Mouse (Mus musculus) gastrocnemius, postnatal 36 days (tissue): ENCODE measurements at regions not wholly inside any gene's neighbourhood (a gene's known extent, or its start where the extent isn't known, plus 50 kb on each side); places are given as distances from the start of the nearest gene placed in this dataset.

ENCODE experiments used
- DNase-seq, 2 experiments: peaks; one replicate each; pipeline ENCODE4 v3.0.0; 2022
- intact Hi-C: fragments of 180-260 bp; cut with DNase I; formaldehyde crosslinking; loops from one replicate; pipeline ENCODE4 v1.15.1; 2025

DNA sequence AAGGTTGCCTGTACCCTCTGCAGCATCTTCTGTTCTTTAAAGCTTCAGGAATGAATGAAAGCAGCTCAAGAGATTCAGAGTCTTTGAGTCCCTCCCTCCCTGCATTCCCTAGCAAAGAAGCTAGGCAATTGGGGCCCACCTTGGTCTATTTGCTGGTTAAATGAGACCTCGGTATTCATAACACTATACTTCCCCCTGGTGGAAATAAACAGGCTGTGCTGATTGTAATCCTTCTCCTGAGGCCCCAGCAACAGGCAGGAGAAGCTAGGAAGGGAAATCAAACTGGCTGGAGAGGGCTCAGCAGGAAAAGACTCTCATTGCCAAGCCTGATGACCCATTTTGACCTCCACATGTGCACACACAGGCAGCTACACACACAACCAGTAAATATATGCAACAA, 137.1 kb downstream of the Sh3bp4 start:
- DNase-seq: no peak
- intact Hi-C loops: no loop called here

DNA sequence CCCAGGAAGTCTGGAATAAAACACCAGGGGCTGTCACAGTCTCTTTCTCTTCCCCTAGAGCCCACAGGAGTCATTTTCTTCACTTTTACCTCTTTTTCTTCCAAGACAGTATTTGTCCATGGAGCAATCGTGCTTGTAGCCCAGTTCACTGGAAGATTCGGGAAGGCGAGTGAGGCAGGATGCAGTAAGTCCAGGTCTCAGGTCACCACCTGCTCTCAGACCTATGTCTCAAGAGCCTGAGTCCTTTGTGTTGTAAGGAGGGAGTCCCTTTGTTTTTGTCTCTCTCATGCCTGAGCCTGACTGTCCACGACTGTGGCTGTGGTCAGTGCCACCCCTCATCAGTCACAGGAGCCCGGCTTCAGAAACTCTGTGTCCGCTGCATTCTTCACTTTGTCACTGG, 140.9 kb downstream of the Sh3bp4 start:
- DNase-seq: no peak
- intact Hi-C loops: no loop called here

DNA sequence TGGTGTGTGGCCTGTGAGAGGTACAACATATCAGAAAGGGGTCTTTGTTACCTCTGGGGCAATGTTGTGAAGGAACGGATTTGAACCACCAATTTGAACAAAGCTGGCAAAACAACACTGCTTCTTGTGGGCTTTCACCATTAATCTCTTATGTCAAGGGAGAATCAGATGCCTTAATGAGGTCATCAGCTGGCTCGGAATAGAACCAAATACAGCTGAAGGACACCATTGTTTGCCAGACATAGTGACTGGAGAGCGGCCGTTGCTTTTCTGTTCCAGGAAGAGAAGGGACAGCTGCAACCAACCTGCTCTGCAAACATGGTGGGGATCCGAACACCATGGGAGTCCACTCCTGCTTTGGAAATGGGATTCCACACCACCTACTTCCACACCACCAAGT, 158.2 kb downstream of the Sh3bp4 start:
- DNase-seq: no peak
- intact Hi-C loops: no loop called here

DNA sequence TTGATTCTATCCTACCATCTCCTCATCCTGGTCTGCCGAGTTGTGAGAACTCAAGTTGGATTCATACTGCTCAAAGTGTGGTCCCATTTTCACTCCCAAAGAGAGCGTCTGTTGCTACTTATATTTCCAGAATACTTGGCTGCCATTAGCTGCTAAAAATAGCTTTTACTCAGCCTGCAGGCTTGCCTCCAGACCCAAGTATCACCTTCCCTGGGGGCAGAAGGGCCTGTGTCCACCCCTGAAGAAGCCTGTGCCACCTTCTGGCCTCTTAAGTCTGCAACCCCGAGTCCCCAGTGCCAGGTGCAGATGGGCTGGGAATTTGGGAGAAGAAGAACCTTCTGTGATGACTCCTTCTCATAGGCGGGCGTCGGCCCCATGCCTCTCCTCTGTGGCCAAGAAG, 161.5 kb downstream of the Sh3bp4 start:
- intact Hi-C loops: no loop called here
- peak in 1 of 2 experiments; percentile 27 for DNase-seq

DNA sequence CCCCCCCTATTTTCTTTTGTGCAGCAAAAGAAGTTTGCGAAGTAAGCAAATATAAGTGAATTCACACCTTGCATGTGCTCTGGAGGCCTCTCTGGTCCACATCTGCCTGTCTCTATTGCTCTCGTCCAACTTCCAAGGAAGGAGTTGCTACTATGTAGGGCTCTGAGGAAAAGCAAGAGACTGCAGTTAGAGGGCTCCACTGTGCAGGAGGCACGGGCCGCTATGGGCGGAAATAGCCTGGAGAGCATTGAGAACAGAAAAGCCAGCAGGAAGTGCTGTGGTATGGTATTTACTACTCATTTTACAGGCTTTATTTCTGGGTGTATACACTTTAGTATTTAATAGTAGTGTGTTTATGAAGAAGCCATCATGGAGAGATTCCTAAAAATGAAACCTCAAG, 162.2 kb downstream of the Sh3bp4 start:
- intact Hi-C loops: no loop called here
- no peak for DNase-seq

DNA sequence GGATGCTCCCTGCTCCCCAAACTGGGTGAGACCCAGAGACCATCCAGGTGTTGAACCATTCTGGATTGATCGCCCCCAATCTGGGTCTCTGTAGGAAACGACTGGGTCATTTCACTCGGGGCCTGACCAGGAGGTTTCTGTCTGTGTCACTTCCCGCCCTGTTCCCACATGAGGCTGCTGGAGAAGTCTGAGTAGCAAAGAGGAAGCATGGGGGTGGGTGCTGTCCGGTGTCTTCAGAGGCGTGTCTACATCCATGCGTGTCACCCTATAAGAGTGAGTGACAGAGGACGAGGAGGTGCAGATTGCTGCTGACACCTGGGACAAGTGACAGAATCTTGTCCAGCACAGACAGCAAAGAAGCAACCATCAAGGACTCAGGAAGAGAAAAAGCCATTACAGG, 164.7 kb downstream of the Sh3bp4 start:
- no peak for DNase-seq
- intact Hi-C loops: loop anchor here (2.0 to 5.0 kb wide), 3 partner anchors 290 to 392 kb away; no protein-coding TSS in a partner anchor

DNA sequence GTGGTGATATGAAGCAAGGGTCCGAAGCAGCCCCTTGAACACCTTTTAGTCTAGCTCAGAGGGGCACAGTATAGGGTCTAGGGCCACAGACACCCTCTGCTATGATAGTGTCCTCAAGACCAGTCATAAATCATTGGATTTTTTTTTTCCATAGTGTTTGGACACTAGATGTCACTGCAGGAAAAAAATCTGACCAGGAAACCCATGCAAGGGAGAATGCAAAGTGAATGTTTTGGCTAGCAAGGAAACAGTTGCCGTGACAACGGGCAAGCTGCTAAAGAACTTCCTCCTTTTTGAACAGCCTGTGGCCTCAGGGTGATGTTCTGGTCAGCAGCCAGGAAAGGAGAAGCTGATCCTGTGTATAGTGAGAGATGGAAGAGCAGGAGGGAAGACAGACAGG, 165.1 kb downstream of the Sh3bp4 start:
- intact Hi-C loops: loop anchor here (2.0 to 5.0 kb wide), 3 partner anchors 290 to 392 kb away; no protein-coding TSS in a partner anchor

DNA sequence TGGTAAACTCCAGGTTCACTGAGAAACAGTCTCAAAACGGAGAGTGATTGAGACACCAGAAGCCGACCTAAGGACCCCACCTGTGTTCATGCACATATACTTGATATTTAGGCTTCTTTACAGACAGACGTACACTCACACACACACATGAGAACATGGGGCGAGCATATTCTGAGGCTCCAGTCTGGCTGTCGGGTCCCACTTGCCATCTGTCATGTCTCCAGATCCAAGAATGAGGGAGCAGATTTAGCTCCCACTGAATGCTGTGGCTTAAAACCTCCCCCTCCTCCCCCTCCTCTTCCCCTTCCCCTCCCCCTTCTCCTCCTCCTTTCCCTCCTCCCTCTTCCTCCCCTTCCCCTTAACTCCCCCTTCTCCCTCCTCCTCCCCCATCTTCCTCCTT, 167.5 kb downstream of the Sh3bp4 start:
- DNase-seq: no peak
- intact Hi-C loops: loop anchor here (5.0 kb wide), 2 partner anchors 370 to 390 kb away; no protein-coding TSS in a partner anchor

More for the DNA sequence above, 165.1 kb downstream of the Sh3bp4 start:
- DNase-seq: peak in 1 of 2 experiments; percentile 18

DNA sequence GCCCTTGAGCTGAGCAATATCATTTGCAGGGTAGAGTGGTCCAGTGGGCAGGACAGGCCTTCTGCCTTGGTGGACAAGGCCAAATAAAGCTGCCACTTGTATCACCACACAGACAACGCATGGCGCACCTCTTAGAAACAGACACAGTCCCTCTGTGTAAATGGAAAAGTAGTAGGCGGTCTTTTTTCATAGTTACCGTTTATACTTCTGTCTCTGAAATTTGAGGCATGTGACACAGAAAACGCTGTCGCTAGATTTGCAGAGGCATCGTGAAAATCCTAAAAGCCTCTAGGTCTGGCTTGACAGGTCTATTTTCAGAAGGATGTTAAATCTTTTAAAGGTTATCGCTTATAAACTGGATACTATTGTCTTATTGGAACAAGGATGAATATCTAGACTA, 174.4 kb downstream of the Sh3bp4 start:
- intact Hi-C loops: no loop called here
- DNase-seq: no peak

DNA sequence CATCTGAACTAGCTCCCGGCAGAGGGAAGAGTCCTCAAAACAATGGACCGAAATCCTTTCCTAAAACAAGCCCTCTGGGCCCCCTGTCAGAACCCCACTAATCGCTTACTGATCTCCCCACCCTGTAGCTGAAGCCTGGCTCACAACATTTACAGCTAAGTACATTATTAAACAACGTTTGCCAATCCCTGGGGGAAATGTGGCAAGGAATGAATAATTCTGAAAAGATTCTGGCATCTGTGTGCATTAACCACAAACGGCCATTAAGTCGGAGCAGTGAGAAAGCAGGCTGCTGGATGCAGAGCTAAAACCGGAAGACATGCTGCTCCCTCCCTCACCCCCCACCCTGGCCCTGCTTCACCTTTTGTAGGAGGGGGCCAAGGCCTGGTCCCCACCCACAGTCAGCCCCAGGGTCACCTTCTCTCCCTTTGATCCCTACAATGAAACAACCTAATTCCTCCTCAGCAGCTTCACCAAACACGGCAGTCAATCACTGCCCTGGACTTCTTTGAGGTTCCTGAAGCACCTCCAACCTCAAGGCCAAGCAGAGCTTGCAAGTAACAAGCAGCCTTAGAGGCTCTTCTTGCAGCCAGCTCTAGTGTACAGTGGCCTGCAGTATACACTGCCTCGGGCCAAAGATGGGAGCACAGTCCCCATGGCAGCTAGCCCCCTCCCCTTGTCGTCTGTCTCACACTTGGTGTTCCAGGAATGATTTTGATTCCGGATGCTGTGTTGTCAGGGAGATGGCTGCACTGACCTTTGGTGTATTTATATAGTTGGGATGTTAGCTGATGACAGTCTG, 175.2 kb downstream of the Sh3bp4 start:
- intact Hi-C loops: no loop called here
- no peak for DNase-seq

DNA sequence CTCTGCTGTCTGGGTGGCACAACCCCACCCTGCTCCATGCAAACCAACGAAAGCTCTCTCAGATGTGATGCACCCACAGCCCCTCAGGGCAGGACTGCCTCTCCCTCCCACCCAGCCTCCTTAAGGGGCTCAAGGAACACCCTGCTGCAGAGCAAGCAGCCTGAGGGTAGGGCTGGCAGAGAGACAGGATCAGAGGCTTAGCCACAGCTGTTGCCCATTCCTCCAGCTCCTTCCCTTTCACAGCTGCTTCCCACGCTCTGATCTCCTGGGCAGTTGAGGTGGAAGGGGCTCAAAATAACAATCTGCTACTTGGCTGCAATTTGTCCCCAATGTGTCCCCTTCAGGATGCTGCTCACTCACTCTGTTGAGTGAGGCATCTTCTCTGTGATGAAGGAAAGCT, 181.5 kb downstream of the Sh3bp4 start:
- intact Hi-C loops: no loop called here
- no peak for DNase-seq

DNA sequence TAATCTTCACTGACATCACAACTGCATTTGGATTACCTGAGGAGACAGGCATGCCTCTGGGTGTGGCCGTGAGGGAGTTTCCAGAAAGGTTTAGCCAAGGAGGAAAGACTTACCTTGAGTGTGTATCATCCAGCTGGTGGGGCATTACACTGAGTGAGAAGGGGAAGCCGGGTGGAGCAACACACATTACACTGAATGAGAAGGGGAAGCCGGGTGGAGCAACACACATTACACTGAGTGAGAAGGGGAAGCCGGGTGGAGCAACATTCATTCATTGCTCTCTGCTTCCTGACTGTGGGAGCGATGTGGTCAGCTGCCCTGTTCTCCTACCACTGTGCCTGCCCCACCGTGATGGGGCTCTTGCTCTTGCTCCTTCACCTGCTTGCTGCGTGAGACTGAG, 182.3 kb downstream of the Sh3bp4 start:
- no peak for DNase-seq

DNA sequence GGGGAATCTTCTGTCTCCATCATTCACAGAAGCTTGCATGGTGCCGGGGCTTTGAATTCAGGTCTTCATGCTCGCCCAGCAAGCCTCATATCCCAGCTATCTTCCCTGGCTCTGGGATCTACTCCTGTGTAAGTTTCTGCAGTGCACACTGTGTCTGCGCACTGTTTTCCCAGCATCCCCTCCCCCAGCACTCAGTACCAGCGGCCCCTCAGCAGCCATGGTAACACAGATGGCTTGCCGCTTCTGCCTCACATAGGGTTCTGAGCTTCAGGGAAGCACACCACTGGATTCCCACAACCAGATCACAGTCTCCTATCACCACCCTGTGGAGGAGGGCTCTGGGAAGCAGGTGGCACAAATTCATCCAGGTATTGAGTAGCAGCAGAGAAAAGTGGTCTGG, 187.7 kb downstream of the Sh3bp4 start:
- no peak for DNase-seq
- intact Hi-C loops: no loop called here

More for the DNA sequence above, 182.3 kb downstream of the Sh3bp4 start:
- intact Hi-C loops: no loop called here

DNA sequence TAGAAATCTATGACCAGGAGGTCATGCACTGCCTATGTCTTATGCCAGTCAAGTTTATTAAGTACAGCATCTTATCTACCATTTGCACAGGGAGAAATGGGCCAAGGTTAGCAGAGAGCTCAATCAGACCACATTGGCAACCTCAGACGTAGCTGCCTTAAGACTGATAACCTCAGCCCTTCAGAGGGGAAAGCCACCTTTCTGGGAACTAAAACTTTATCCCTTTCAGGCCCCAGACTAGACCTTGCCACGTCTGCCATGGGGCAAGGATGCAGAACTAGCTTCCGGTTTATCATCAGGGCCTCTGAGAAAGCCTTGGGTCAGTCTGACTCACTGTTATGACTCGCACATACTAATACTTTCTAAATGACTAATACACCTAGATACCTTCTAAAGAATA, 188.8 kb upstream of the Agap1 start:
- intact Hi-C loops: no loop called here
- DNase-seq: no peak

DNA sequence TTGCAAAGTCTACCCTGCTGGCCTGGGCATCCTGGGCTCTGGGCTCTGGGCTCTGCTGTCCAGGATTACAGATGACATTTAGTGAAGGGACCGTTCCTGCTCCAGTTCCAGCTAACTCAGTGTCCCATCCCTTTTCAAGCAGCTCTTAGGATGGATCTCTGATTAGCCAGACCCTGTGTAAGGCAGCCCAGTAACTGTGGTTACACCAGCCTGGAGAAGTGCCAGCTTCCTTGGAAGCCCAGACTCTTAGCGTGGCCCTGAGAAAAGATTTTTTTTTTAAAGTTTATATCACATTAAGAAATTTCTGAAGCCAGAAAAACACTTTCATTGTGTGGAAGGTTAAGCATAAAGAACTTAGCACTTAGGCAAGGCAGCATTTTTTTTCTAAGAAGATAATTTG, 185.8 kb upstream of the Agap1 start:
- intact Hi-C loops: no loop called here
- DNase-seq: no peak

DNA sequence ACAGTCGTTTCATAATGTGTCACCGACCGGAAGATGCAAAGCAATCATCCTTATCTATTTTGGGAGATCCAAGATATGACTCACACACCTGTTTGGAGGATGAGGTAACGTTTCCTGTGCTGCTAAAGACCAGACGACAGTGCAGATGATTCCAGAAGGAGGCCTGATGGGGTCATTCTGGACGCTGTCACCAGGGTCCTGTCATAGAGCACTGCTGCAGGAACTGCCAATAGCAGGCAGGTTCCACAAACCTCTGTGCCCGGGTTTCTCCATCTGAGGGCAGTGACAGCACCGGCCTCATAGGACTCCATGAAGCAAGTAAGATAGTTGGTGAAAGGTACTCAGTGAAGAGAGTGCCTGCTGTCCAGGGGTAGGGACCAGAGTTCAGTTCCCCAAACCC, 182.9 kb upstream of the Agap1 start:
- intact Hi-C loops: no loop called here
- DNase-seq: no peak

DNA sequence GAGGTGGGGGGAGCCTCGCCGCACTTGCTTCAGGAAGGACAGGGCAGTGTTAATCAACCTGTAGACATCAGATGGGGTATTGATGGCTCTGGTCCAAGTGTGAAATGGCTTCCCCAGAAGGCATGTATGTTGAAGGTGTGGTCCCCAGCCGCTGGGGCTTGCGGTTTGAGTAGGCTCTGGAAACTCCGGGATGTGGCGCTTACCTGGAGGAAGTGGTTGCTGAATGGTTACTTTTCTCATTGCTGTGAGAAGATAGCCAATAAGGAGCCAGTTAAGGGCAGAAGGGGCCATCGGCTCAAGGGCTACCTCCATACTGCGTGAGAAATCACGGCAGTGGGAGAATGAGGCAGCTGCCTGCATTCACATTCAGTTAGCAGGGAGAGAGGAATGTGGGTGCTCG, 181.6 kb upstream of the Agap1 start:
- intact Hi-C loops: no loop called here
- no peak for DNase-seq

DNA sequence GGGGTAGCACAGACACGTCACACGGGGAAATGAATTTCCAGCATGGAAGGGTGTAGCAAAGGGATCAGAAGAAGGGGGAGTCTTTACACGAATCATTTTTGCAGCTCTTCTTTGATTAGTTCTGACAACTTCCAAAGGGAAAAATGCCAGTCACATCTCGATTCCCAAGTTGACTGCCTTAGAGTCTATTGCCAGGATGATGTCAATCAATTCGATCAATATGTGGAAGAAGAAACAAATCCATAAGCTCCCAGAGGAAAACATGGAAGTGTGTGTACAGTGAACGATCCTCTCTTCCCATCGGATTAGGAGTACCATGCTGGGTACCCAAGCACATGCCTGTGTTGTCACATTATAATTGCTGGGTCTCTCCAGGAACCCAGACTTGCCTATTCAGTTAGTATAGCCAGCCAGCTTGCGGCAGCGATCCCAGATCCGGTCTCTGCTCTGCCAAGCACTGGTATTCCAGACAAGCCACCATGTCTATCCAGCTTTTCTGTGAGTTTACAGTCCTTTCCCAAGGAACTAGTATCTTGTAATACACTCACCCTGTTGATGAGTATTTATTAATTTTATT, 180.7 kb upstream of the Agap1 start:
- intact Hi-C loops: no loop called here
- DNase-seq: no peak

DNA sequence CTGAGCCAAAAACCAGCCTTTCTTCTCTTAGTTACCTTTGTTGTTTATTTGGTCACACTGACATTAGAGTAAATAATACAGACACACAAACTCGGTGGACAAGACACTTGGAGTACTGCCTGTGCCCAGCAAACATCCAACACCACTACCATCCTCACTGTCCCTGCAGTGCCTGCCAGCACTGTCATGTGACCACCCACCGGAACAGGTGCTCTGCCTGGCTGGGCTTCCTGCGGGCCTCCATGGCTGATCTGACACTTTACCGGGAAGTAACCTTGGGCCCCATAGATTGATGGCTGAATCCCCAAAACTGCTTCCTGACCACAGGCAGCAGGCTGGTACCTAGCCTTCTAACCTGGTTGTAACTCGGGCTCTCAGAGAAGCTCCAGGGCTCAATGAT, 175.2 kb upstream of the Agap1 start:
- no peak for DNase-seq
- intact Hi-C loops: no loop called here

DNA sequence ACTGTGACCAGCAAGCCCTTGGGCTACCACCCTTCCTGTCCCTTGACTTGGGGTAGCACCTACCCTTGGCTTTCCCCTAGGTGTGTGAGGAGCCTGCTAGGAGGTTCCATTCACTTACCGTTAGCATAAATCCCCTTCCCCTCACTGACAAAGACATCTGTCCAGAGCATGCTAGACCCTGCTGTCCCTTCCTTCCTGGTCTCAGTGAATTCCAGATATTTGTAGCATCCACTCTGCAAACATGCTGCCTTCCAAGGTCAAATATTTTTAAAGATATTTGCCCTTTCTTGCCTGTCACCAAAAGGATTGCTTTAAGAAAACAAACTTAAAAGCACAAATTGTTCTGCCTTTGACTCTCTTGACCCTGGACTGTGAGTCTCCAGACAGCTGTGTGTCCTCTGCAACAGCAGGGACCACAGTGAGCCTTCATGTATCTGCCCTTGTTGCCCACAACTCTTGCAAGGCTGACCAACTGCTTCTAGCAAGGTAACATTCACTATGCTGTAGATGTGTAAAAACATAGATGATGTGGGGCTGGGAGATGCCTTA, 173.4 kb upstream of the Agap1 start:
- intact Hi-C loops: no loop called here
- DNase-seq: no peak

DNA sequence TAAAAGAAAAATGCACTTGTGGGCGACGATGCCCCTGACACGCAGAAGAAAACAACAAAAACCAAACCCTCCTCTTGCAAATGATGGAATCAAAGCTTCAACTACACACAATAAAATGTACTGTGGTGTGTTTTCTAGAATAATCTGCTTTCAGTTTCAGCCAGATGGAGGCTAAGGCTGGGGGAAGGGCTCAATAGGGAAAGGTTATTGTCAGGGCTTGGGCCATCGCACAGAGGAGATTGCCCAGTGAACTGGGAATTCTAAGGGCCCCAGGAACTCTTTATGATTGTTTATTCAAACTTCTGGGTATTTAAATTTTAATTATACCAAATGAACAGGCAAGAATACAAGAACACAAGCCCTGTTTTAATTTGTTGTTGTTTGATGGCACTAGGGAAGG, 169.6 kb upstream of the Agap1 start:
- no peak for DNase-seq
- intact Hi-C loops: no loop called here
